Mouse (Mus musculus) retina, postnatal 1 day (tissue): ENCODE data around the gene Ppp2r3c.
"Not testable (repeated sequence)": the region's sequence is repeated elsewhere in the genome, so short reads cannot be mapped to it uniquely, and the experiment has no call there.

Source experiments
- DNase-seq: peaks from one replicate; pipeline ENCODE4 v3.0.0-alpha.2; 2012

Ppp2r3c gene

GRCm38 (mm10) chr12:55263385-55263784 lies 39.4 kb downstream of the Ppp2r3c start:
- not testable (repeated sequence) for DNase-seq

GRCm38 (mm10) chr12:55261950-55262349 lies 40.8 kb downstream of the Ppp2r3c start:
- DNase-seq = not testable (repeated sequence)

GRCm38 (mm10) chr12:55242243-55242642 lies 60.6 kb downstream of the Ppp2r3c start:
- not testable (repeated sequence) for DNase-seq

- not testable (repeated sequence) for DNase-seq
These were observed 72.3 kb downstream of the Ppp2r3c start for GRCm38 (mm10) chr12:55230520-55230861.

GRCm38 (mm10) chr12:55229626-55230519 lies 72.9 kb downstream of the Ppp2r3c start, which contains the start of gene Srp54c:
Srp54c (plus strand) TSS chr12:55230168.
- DNase-seq = not testable (repeated sequence)
